Mouse (Mus musculus): ENCODE data around the gene Scap.
"Not testable (repeated sequence)": the region's sequence is repeated elsewhere in the genome, so short reads cannot be mapped to it uniquely, and the experiment has no call there.

Scap gene

GRCm38 (mm10) chr9:110330913-110331312 is 2.2 kb upstream of the Scap start:
- DNase-seq, result not testable (repeated sequence)

GRCm38 (mm10) chr9:110333896-110334259 is 790 bp downstream of the Scap start:
- no peak for DNase-seq

- no peak for DNase-seq
These were observed 1.8 kb downstream of the Scap start for GRCm38 (mm10) chr9:110334849-110335248.

- DNase-seq, result no peak
These were observed 7.1 kb downstream of the Scap start for GRCm38 (mm10) chr9:110340037-110340750.

GRCm38 (mm10) chr9:110342008-110342407 is 8.9 kb downstream of the Scap start:
- DNase-seq, result no peak

- no peak for DNase-seq
These were observed 10.7 kb downstream of the Scap start for GRCm38 (mm10) chr9:110343805-110344204.

GRCm38 (mm10) chr9:110345057-110345739 is 12.1 kb downstream of the Scap start:
- no peak for DNase-seq

- DNase-seq, result no peak
These were observed 15.8 kb downstream of the Scap start for GRCm38 (mm10) chr9:110348899-110349298.

GRCm38 (mm10) chr9:110350188-110350587 is 17.1 kb downstream of the Scap start:
- no peak for DNase-seq

GRCm38 (mm10) chr9:110350612-110351011 is 17.5 kb downstream of the Scap start:
- DNase-seq, result peak; percentile 35

- no peak for DNase-seq
These were observed 18.3 kb downstream of the Scap start for GRCm38 (mm10) chr9:110351350-110351749.

- DNase-seq, result no peak
These were observed 19.0 kb downstream of the Scap start for GRCm38 (mm10) chr9:110351932-110352632.

- DNase-seq, result no peak
These were observed 25.3 kb downstream of the Scap start for GRCm38 (mm10) chr9:110358341-110358740.

- no peak for DNase-seq
These were observed 28.2 kb downstream of the Scap start for GRCm38 (mm10) chr9:110361299-110361698.

GRCm38 (mm10) chr9:110362337-110362736 is 29.2 kb downstream of the Scap start:
- DNase-seq, result no peak

GRCm38 (mm10) chr9:110366746-110367145 is 33.7 kb downstream of the Scap start:
- DNase-seq, result peak; percentile 54

GRCm38 (mm10) chr9:110369860-110370259 is 36.8 kb downstream of the Scap start:
- DNase-seq, result no peak

GRCm38 (mm10) chr9:110373871-110374270 is 40.8 kb downstream of the Scap start:
- DNase-seq, result no peak

- DNase-seq, result no peak
These were observed 42.6 kb downstream of the Scap start for GRCm38 (mm10) chr9:110375668-110376067.

- DNase-seq, result not testable (repeated sequence)
These were observed 44.6 kb downstream of the Scap start for GRCm38 (mm10) chr9:110377655-110378054.

- no peak for DNase-seq
These were observed 46.3 kb downstream of the Scap start for GRCm38 (mm10) chr9:110379361-110379760.

GRCm38 (mm10) chr9:110380662-110381061 is 47.6 kb downstream of the Scap start:
- no peak for DNase-seq

GRCm38 (mm10) chr9:110381292-110381691 is 48.2 kb downstream of the Scap start:
- no peak for DNase-seq
